Mouse (Mus musculus) liver, embryonic 14.5 days (tissue): ENCODE measurements around the gene Uqcrh.

Source experiments
- CTCF ChIP-seq: IDR thresholded peaks from 2 replicates; pipeline ENCODE4 v1.5.1; 2016; ENCODE audit warnings: antibody characterized with exemption, low read depth, control low read depth
- EP300 ChIP-seq: IDR thresholded peaks from 2 replicates; pipeline ENCODE4 v1.6.1; 2016; ENCODE audit warnings: antibody characterized with exemption, low read depth

- TF ChIP-seq CTCF (no peak), EP300 (no peak)
Measured at GRCm38 (mm10) chr4:116096291-116096690, 21.4 kb upstream of the Uqcrh start.
